In the genomic region with DNA sequence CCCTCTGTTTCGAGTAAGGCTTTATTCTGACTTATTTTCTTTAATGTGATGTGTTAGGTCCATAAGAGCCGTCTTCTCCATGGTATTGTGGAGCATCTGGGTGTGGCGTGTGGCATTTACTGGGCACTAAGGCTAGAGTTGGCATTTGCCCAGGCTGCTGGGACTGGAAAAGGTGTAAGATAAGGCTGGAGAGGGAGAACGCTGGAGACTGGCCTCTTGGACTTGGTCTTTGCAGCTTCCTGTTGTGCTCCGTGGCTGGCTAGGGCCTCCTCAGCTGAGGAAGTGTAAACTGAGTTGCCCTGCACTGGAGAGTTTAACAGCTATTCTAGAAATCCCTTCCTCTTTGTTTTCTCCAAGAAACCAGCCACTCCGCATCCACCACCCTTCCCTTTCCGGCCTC, we compare ENCODE assay signal across 9 mouse cellular contexts. TPM values are rescaled to one million over a fixed set of nuclear protein-coding genes. Genes with fewer than 3 reads are reported as not detected.
DNase-seq lines count a peak whose midpoint lies in the region; ATAC-seq and TF ChIP-seq lines count a peak whose summit lies in the region.
"Had no signal": no experiment of that assay in that cellular context is flagged by ENCODE, and none has a peak within 500 bp of the region (broad histone marks: within the 10 kb centered on the region; RNA-seq: fewer than 3 reads in every experiment).

No protein-coding gene starts in this region.

- intact Hi-C loops in heart, postnatal 10 days (cut with DNase I) = no loop called here

- ATAC-seq in cerebellum, adult (ENCODE audit: insufficient number of reproducible peaks, low FRiP score, low TSS enrichment) = no peak; the same call in 1 of the 2 replicates
- ATAC-seq in lung, embryonic 15.5 days (ENCODE audit: borderline replicate concordance, extremely low read depth, low FRiP score, low TSS enrichment) = no peak

- H3K27me3 ChIP-seq in lung, embryonic 15.5 days = no peaks in the 10 kb centered on the region

- H3K27ac ChIP-seq in bone marrow macrophage, adult 2 months (ENCODE audit: insufficient read depth, low read depth, low read length) = peak overlapping the region; percentile 91
- H3K27ac ChIP-seq in lung, embryonic 15.5 days = peak overlapping the region; percentile 39

- 50% methylated on average over 7 of the region's 7 CpGs for WGBS in lung, embryonic 15.5 days

- no peak overlapping the region for H3K9ac ChIP-seq in lung, embryonic 15.5 days

- H3K36me3 ChIP-seq in lung, embryonic 15.5 days = no peaks in the 10 kb centered on the region

- H3K4me2 ChIP-seq in lung, embryonic 15.5 days = no peak overlapping the region; the same call in 1 of the 2 replicates

- H3K4me3 ChIP-seq in bone marrow macrophage, adult 2 months (ENCODE audit: insufficient read depth, low read length) = peak overlapping the region; percentile 14; the same call in 1 of the 2 replicates
- no peak overlapping the region for H3K4me3 ChIP-seq in lung, embryonic 15.5 days
- H3K4me3 ChIP-seq: myocyte had no signal

- H3K4me1 ChIP-seq in bone marrow macrophage, adult 2 months (ENCODE audit: control insufficient read depth, insufficient read depth, low read length) = peaks cover 22% of the 10 kb centered on the region
- H3K4me1 ChIP-seq in lung, embryonic 15.5 days = peaks cover 14% of the 10 kb centered on the region

- TF ChIP-seq CTCF in bone marrow macrophage, adult 2 months (IDR thresholded peaks at IDR 0.05; ENCODE audit: low read depth, low read length) = no peak

- TF ChIP-seq POLR2A in bone marrow macrophage, adult 2 months (IDR thresholded peaks at IDR 0.05; ENCODE audit: borderline replicate concordance, low read depth, low read length) = no peak

- peak; percentile 56 to 70 for DNase-seq in cerebellum, postnatal 25 days
- DNase-seq in heart, postnatal 10 days = peak; percentile 58 to 61
- no peak for DNase-seq in urinary bladder, postnatal 14 days (ENCODE audit: low spot score)
- no peak for DNase-seq in adrenal gland, postnatal 10 days
- DNase-seq in urinary bladder, postnatal 10 days (ENCODE audit: low spot score) = no peak

- no peaks in the 10 kb centered on the region for H3K9me3 ChIP-seq in lung, embryonic 15.5 days

RNA-seq across cellular contexts. Expression of a gene that starts 32.0 kb away (rescaled TPM):
- 29.7 and 33.3 TPM in 2 replicates for polyA plus RNA-seq in bone marrow macrophage, adult 2 months (2012; ENCODE audit: insufficient read depth, insufficient read length, missing spikeins)
- 1 to 10 TPM; 8.1 to 8.9 TPM for total RNA-seq in heart, postnatal 10 days (2021)
- polyA plus RNA-seq in lung, embryonic 15.5 days (2015; fragmentation: Nextera tagmentation; extraction: Ambion mirVana) = 9.2 and 10.0 TPM in 2 replicates
- 1 to 10 TPM; 8.0 to 8.9 TPM for total RNA-seq in adrenal gland, postnatal 10 days (2021)

RNA-seq across cellular contexts. Expression of a gene that starts 36.3 kb away (rescaled TPM):
- polyA plus RNA-seq in bone marrow macrophage, adult 2 months (2012; ENCODE audit: insufficient read depth, insufficient read length, missing spikeins) = 24.6 and 29.5 TPM in 2 replicates
- 10 to 100 TPM; 13.5 to 17.4 TPM for total RNA-seq in heart, postnatal 10 days (2021)
- 51.2 and 56.5 TPM in 2 replicates for polyA plus RNA-seq in lung, embryonic 15.5 days (2015; fragmentation: Nextera tagmentation; extraction: Ambion mirVana)
- total RNA-seq in adrenal gland, postnatal 10 days (2021) = 10 to 100 TPM; 12.6 to 18.3 TPM

Comparison
In these comparisons a context has a peak if more than half of its experiments do, and no peak if none do; other contexts are left out.
1. DNase-seq: peak in cerebellum, postnatal 25 days (2 of 2) and heart, postnatal 10 days (2 of 2); none in urinary bladder, postnatal 14 days (single experiment), adrenal gland, postnatal 10 days (single experiment) and urinary bladder, postnatal 10 days (single experiment).